Mouse (Mus musculus) hindbrain, embryonic 11.5 days (tissue): ENCODE measurements around the gene Gli2. TPM values are rescaled to one million over a fixed set of nuclear protein-coding genes. Genes with fewer than 3 reads are reported as not detected.

Experiments
- ATAC-seq: fragments of 200-750 bp; cut with Nextera tagmentation; 2 replicates; pipeline ENCODE4 v1.8.0; 2017; ENCODE audit warnings: mild to moderate bottlenecking, moderate TSS enrichment, moderate library complexity; ENCODE audit not compliant: low FRiP score
- DNase-seq: peaks from one replicate; pipeline ENCODE4 v3.0.0-alpha.2; 2015; ENCODE audit warnings: low spot score
- H3K27ac ChIP-seq: fragments of 300-500 bp; sonication (generic); 2 replicates; pipeline ENCODE4 v1.5.1; 2014; ENCODE audit warnings: mild to moderate bottlenecking, low read depth, low read length
- H3K27me3 ChIP-seq: fragments of 300-500 bp; sonication (generic); 2 replicates; pipeline ENCODE4 v1.6.1; 2014; ENCODE audit warnings: mild to moderate bottlenecking, low read length, moderate library complexity, mixed read lengths; ENCODE audit not compliant: control insufficient read depth, insufficient read depth
- H3K36me3 ChIP-seq: fragments of 300-500 bp; sonication (generic); 2 replicates; pipeline ENCODE4 v1.6.1; 2014; ENCODE audit warnings: mild to moderate bottlenecking, low read length, moderate library complexity, mixed read lengths; ENCODE audit not compliant: control insufficient read depth, insufficient read depth
- H3K4me1 ChIP-seq: fragments of 300-500 bp; sonication (generic); replicated peaks from 2 replicates; pipeline ENCODE4 v1.6.1; 2014; ENCODE audit warnings: low read length, mixed read lengths; ENCODE audit not compliant: control insufficient read depth, insufficient read depth
- H3K4me2 ChIP-seq: fragments of 300-500 bp; sonication (generic); replicated peaks from 2 replicates; pipeline ENCODE4 v1.6.1; 2014; ENCODE audit warnings: mild to moderate bottlenecking, low read depth, low read length
- H3K4me3 ChIP-seq: fragments of 300-500 bp; sonication (generic); 2 replicates; pipeline ENCODE4 v1.5.1; 2014; ENCODE audit warnings: low read depth, low read length
- H3K9ac ChIP-seq: fragments of 300-500 bp; sonication (generic); 2 replicates; pipeline ENCODE4 v1.6.1; 2014; ENCODE audit warnings: low read depth, low read length
- H3K9me3 ChIP-seq: fragments of 300-500 bp; sonication (generic); 2 replicates; pipeline ENCODE4 v1.6.1; 2016; ENCODE audit warnings: low read length; ENCODE audit not compliant: control insufficient read depth
- WGBS: fragments of 180-500 bp; shearing (Covaris S2); extraction: QIAGEN DNeasy Blood & Tissue Kit; methylation state at CpG from one replicate; pipeline ENCODE4 v1.1.7; 2014; 5-methylcytosine and 5-hydroxymethylcytosine counted together
- polyA plus RNA-seq: library from polyadenylated mRNA; unstranded; fragments of >200 nt; fragmentation: Nextera tagmentation; extraction: Ambion mirVana; gene quantifications from 2 replicates; pipeline ENCODE4 v1.2.1, GENCODE M21; 2014

Gli2 gene
- 7.1 and 8.7 TPM in 2 replicates for polyA plus RNA-seq

- no peaks in the 10 kb centered on the region; the same call in 1 of the 2 replicates for H3K27me3 ChIP-seq
- peak within 1 kb of the TSS; percentile 84 for H3K4me2 ChIP-seq
- under 1% methylated on average over 42 of the region's 42 CpGs for WGBS
- no peaks in the 10 kb centered on the region for H3K9me3 ChIP-seq
- no peaks in the 10 kb centered on the region for H3K36me3 ChIP-seq
- peak within 1 kb of the TSS; percentile 89 for H3K27ac ChIP-seq
- peak; percentile 93 for DNase-seq
- peaks cover 8% of the 10 kb centered on the region for H3K4me1 ChIP-seq
- peak; percentile 88 for ATAC-seq
- H3K9ac ChIP-seq, result peak within 1 kb of the TSS; percentile 78
- H3K4me3 ChIP-seq, result peak within 1 kb of the TSS; percentile 59
Measured at GRCm38 (mm10) chr1:119053402-119053841, at the start of gene Gli2. Gli2 (minus strand) TSS chr1:119053619.

- Histone ChIP-seq H3K4me3 (no peak overlapping the region), H3K4me2 (no peak overlapping the region), H3K9ac (no peak overlapping the region), H3K36me3 (no peaks in the 10 kb centered on the region), H3K4me1 (no peaks in the 10 kb centered on the region), H3K9me3 (no peaks in the 10 kb centered on the region), H3K27ac (no peak overlapping the region), H3K27me3 (no peaks in the 10 kb centered on the region)
- WGBS, result 42% methylated on average over 13 of the region's 13 CpGs
- ATAC-seq (no peak), DNase-seq (no peak)
Measured at GRCm38 (mm10) chr1:119097921-119098521, 44.6 kb upstream of the Gli2 start.

GRCm38 (mm10) chr1:119093739-119094138 is 40.3 kb upstream of the Gli2 start:
- DNase-seq (peak; percentile 84), ATAC-seq (peak; percentile 66)

GRCm38 (mm10) chr1:119089887-119090620 is 36.6 kb upstream of the Gli2 start:
- no peak overlapping the region for H3K27ac ChIP-seq
- no peaks in the 10 kb centered on the region for H3K9me3 ChIP-seq
- DNase-seq (no peak), ATAC-seq (no peak)
- no peak overlapping the region for H3K4me2 ChIP-seq
- no peak overlapping the region for H3K4me3 ChIP-seq
- no peaks in the 10 kb centered on the region for H3K4me1 ChIP-seq
- 84% methylated on average over 18 of the region's 18 CpGs for WGBS
- no peaks in the 10 kb centered on the region for H3K36me3 ChIP-seq
- H3K27me3 ChIP-seq, result no peaks in the 10 kb centered on the region
- H3K9ac ChIP-seq, result no peak overlapping the region

More at GRCm38 (mm10) chr1:119093739-119094138, 40.3 kb upstream of the Gli2 start:
- Histone ChIP-seq H3K27ac (no peak overlapping the region), H3K4me2 (no peak overlapping the region), H3K9ac (no peak overlapping the region), H3K9me3 (no peaks in the 10 kb centered on the region), H3K4me3 (no peak overlapping the region), H3K36me3 (no peaks in the 10 kb centered on the region), H3K4me1 (no peaks in the 10 kb centered on the region), H3K27me3 (no peaks in the 10 kb centered on the region)
- WGBS, result 21% methylated on average over 8 of the region's 8 CpGs

- Histone ChIP-seq H3K4me2 (no peak overlapping the region), H3K27ac (no peak overlapping the region), H3K4me3 (no peak overlapping the region), H3K9me3 (no peaks in the 10 kb centered on the region), H3K27me3 (no peaks in the 10 kb centered on the region), H3K4me1 (no peaks in the 10 kb centered on the region), H3K36me3 (no peaks in the 10 kb centered on the region), H3K9ac (no peak overlapping the region)
- peak; percentile 91 for DNase-seq
- WGBS, result 9% methylated on average over 3 of the region's 3 CpGs
- ATAC-seq, result peak; percentile 38; the same call in 1 of the 2 replicates
Measured at GRCm38 (mm10) chr1:119087539-119087938, 34.1 kb upstream of the Gli2 start.

GRCm38 (mm10) chr1:119085771-119086170 is 32.4 kb upstream of the Gli2 start:
- H3K9me3 ChIP-seq, result no peaks in the 10 kb centered on the region
- WGBS, result 62% methylated on average over 10 of the region's 10 CpGs
- ATAC-seq, result no peak
- H3K36me3 ChIP-seq, result no peaks in the 10 kb centered on the region
- no peak overlapping the region for H3K4me3 ChIP-seq
- H3K9ac ChIP-seq, result no peak overlapping the region
- no peaks in the 10 kb centered on the region for H3K4me1 ChIP-seq
- no peak overlapping the region for H3K4me2 ChIP-seq
- DNase-seq, result no peak
- no peaks in the 10 kb centered on the region for H3K27me3 ChIP-seq
- H3K27ac ChIP-seq, result no peak overlapping the region

- WGBS, result 22% methylated on average over 10 of the region's 10 CpGs
- Histone ChIP-seq H3K4me3 (no peak overlapping the region), H3K36me3 (no peaks in the 10 kb centered on the region), H3K4me2 (no peak overlapping the region), H3K27me3 (no peaks in the 10 kb centered on the region), H3K27ac (no peak overlapping the region), H3K9me3 (no peaks in the 10 kb centered on the region), H3K9ac (no peak overlapping the region), H3K4me1 (no peaks in the 10 kb centered on the region)
- ATAC-seq (peak; percentile 66), DNase-seq (peak; percentile 91)
Measured at GRCm38 (mm10) chr1:119083468-119083921, 30.1 kb upstream of the Gli2 start.

- ATAC-seq, result peak; percentile 63; the same call in 1 of the 2 replicates
- 39% methylated on average over 12 of the region's 12 CpGs for WGBS
Measured at GRCm38 (mm10) chr1:119082231-119082991, 29.0 kb upstream of the Gli2 start.

More at GRCm38 (mm10) chr1:119082231-119082991, 29.0 kb upstream of the Gli2 start:
- Histone ChIP-seq H3K9ac (no peak overlapping the region), H3K4me1 (no peaks in the 10 kb centered on the region), H3K27ac (no peak overlapping the region), H3K4me2 (no peak overlapping the region), H3K9me3 (no peaks in the 10 kb centered on the region), H3K4me3 (no peak overlapping the region), H3K27me3 (no peaks in the 10 kb centered on the region), H3K36me3 (no peaks in the 10 kb centered on the region)
- DNase-seq, result peak; percentile 90
